Mouse (Mus musculus) myocyte (in vitro differentiated cells): ENCODE measurements around the gene Loxl4. TPM values are rescaled to one million over a fixed set of nuclear protein-coding genes. Genes with fewer than 3 reads are reported as not detected.

ENCODE experiments used
- H3K27me3 ChIP-seq: one replicate; pipeline ENCODE4 v1.6.1; 2011; ENCODE audit not compliant: control insufficient read depth, insufficient read depth, insufficient read length
- H3K36me3 ChIP-seq: one replicate; pipeline ENCODE4 v1.6.1; 2011; ENCODE audit not compliant: control insufficient read depth, insufficient read depth
- H3K4me2 ChIP-seq: one replicate; pipeline ENCODE4 v1.6.1; 2011; ENCODE audit warnings: low read depth, control low read depth
- H3K4me3 ChIP-seq: one replicate; pipeline ENCODE4 v1.5.1; 2011; ENCODE audit warnings: mild to moderate bottlenecking, control low read depth, moderate library complexity
- H3K79me2 ChIP-seq: one replicate; pipeline ENCODE4 v1.6.1; 2011; ENCODE audit not compliant: control insufficient read depth, insufficient read depth
- H3ac ChIP-seq: one replicate; pipeline ENCODE4 v1.6.1; 2011; ENCODE audit not compliant: control insufficient read depth, insufficient read length
- CEBPB ChIP-seq: IDR thresholded peaks from 2 replicates; pipeline ENCODE4 v1.6.1; 2011; ENCODE audit warnings: mild to moderate bottlenecking, moderate library complexity; ENCODE audit not compliant: poor library complexity, insufficient read depth, severe bottlenecking
- E2F4 ChIP-seq: IDR thresholded peaks from one replicate; pipeline ENCODE4 v1.6.1; 2011; ENCODE audit warnings: mild to moderate bottlenecking, control low read depth, moderate library complexity; ENCODE audit not compliant: insufficient read depth
- MAX ChIP-seq: IDR thresholded peaks from one replicate; pipeline ENCODE4 v1.6.1; 2011; ENCODE audit warnings: low read depth, mild to moderate bottlenecking, control low read depth
- MYOD1 ChIP-seq, 3 experiments: IDR thresholded peaks; one replicate each; pipeline ENCODE4 v1.6.1; 2011; ENCODE audit warnings: control low read depth in 2 of 3, low read depth in 2 of 3, mild to moderate bottlenecking in 2 of 3, moderate library complexity in 1 of 3; ENCODE audit not compliant: insufficient read length in 2 of 3, control insufficient read depth in 1 of 3
- MYOG ChIP-seq, 3 experiments: IDR thresholded peaks; one replicate each; pipeline ENCODE4 v1.6.1; 2011; ENCODE audit warnings: control low read depth in 2 of 3, low read depth in 2 of 3, mild to moderate bottlenecking in 2 of 3; ENCODE audit not compliant: insufficient read length in 2 of 3, control insufficient read depth in 1 of 3, insufficient read depth in 1 of 3
- POLR2A ChIP-seq: IDR thresholded peaks from one replicate; pipeline ENCODE4 v1.6.1; 2011; ENCODE audit warnings: low read depth, mild to moderate bottlenecking, control low read depth, moderate library complexity; ENCODE audit not compliant: insufficient read length
- POLR2AphosphoS2 ChIP-seq: IDR thresholded peaks from one replicate; pipeline ENCODE4 v1.6.1; 2011; ENCODE audit warnings: low read depth, control low read depth; ENCODE audit not compliant: insufficient read length
- REST ChIP-seq: IDR thresholded peaks from one replicate; pipeline ENCODE4 v1.6.1; 2011; ENCODE audit warnings: mild to moderate bottlenecking, control low read depth, moderate library complexity; ENCODE audit not compliant: insufficient read depth, insufficient read length
- SRF ChIP-seq: IDR thresholded peaks from one replicate; pipeline ENCODE4 v1.6.1; 2011; ENCODE audit warnings: low read depth; ENCODE audit not compliant: control insufficient read depth, insufficient read length
- TCF12 ChIP-seq: IDR thresholded peaks from one replicate; pipeline ENCODE4 v1.6.1; 2011; ENCODE audit warnings: mild to moderate bottlenecking, control low read depth; ENCODE audit not compliant: poor library complexity, insufficient read depth, severe bottlenecking
- TCF3 ChIP-seq: IDR thresholded peaks from one replicate; pipeline ENCODE4 v1.6.1; 2011; ENCODE audit warnings: low read depth, control low read depth; ENCODE audit not compliant: insufficient read length
- USF1 ChIP-seq: IDR thresholded peaks from one replicate; pipeline ENCODE4 v1.6.1; 2011; ENCODE audit warnings: low read depth, mild to moderate bottlenecking, control low read depth, moderate library complexity
- polyA plus RNA-seq: library from polyadenylated mRNA; unstranded; fragments of >200 nt; fragmentation: generic; extraction: Trizol; gene quantifications from one replicate; pipeline ENCODE4 v1.2.1, GENCODE M21; 2012; ENCODE audit warnings: missing spikeins

The Loxl4 gene
- polyA plus RNA-seq, 1 experiment: 4.9 TPM

- Histone ChIP-seq H3K4me3 (no peak overlapping the region), H3K79me2 (peaks cover 29% of the 10 kb centered on the region), H3K36me3 (no peaks in the 10 kb centered on the region), H3K27me3 (no peaks in the 10 kb centered on the region), H3K4me2 (no peak overlapping the region), H3ac (no peak overlapping the region)
- no peak for TF ChIP-seq TCF12
- TF ChIP-seq MYOD1 (IDR thresholded peaks at IDR 0.05; ENCODE audit: control insufficient read depth in 1 of 3, insufficient read length in 2 of 3, low read depth in 2 of 3): no peak
- TF ChIP-seq E2F4: no peak
- no peak for TF ChIP-seq SRF
- no peak for TF ChIP-seq REST
- no peak for TF ChIP-seq MAX
- TF ChIP-seq POLR2A: no peak
- TF ChIP-seq CEBPB: no peak
- no peak for TF ChIP-seq USF1
- TF ChIP-seq TCF3: no peak
- TF ChIP-seq MYOG (IDR thresholded peaks at IDR 0.05; ENCODE audit: control insufficient read depth in 1 of 3, insufficient read depth in 1 of 3, insufficient read length in 2 of 3, low read depth in 2 of 3): no peak
- TF ChIP-seq POLR2AphosphoS2: no peak
Measured at GRCm38 (mm10) chr19:42558701-42559100, 53.9 kb downstream of the Loxl4 start.

Other genes starting within 250 kb of the Loxl4 start
- not detected for gene Crtac1, start 181.0 kb downstream of the Loxl4 start, polyA plus RNA-seq
- 3.8 TPM for gene R3hcc1l, start 94.1 kb downstream of the Loxl4 start, polyA plus RNA-seq
- 0.37 TPM for gene Pyroxd2, start 140.0 kb upstream of the Loxl4 start, polyA plus RNA-seq
- 9.5 TPM for gene Hps1, start 167.2 kb upstream of the Loxl4 start, polyA plus RNA-seq